Mouse (Mus musculus) urinary bladder, postnatal 4 days (tissue): ENCODE results near the gene Kansl1l.
"Not testable (repeated sequence)": the region's sequence is repeated elsewhere in the genome, so short reads cannot be mapped to it uniquely, and the experiment has no call there.

Experiments
- DNase-seq, 2 experiments: peaks; one replicate each; pipeline ENCODE4 v3.0.0; 2021 to 2022; ENCODE audit warnings: low spot score in 2 of 2

Gene Kansl1l

GRCm38 (mm10) chr1:66700149-66700692, 117.1 kb downstream of the Kansl1l start:
- DNase-seq, result no peak

DNA sequence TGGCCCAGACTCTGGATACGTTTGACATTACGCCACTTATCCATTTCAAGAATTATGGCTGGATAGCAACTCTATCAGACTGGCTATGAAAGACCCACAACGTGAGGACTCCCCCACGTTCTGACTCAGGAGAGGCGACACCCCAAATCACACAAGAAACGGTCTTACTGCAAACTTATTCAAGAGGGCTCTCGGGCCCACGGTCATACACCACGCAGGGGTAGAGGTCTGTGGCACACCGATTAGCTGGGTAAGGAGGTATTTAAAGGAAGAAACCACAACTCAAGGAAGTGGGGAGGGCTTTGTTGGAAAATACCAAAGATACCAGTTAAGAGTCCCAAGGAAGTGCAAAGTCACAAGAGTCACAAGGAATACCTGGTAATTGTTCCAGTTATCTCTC, 117.7 kb downstream of the Kansl1l start:
- not testable (repeated sequence) for DNase-seq

DNA sequence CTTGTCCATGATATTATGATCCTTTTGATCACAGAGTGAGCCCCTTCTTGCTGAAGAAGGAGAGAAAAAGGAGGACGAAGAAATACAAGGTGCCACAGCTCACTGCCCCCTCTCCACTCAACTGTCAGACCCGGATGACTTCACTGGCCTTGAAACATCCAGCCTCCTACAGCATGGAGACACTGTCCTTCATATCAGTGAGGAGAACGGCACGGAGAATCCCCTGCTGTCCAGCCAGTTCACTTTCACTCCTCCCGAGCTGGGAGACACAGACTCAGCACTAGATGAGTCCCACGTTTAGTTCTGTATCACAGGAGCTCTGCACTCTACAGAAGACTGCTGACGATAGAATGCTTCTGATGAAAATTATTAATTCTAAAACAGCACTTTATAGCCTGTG, 122.1 kb downstream of the Kansl1l start:
- DNase-seq, result no peak

DNA sequence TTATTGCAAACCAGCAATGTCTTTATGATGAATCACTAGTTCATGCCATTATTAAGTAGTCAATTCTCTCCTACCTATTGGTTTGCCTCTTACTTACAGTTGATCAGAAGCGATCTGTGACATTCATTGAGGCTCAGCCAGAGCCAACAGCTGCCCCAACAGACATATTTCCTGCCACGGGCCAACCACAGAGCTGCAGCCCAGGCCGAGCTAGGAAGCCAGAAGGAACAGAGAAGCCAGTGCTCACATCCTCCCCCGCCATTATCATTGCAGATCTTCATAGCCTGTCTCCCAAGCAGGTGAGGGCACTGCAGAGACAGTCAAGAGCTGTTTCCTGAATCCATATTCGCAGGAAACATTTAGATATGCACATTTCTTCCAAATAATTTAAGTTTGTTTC, 123.1 kb downstream of the Kansl1l start:
- no peak for DNase-seq

GRCm38 (mm10) chr1:66692780-66693392, 124.5 kb downstream of the Kansl1l start:
- DNase-seq, result no peak

- DNase-seq, result no peak
Measured at GRCm38 (mm10) chr1:66692308-66692707, 125.1 kb downstream of the Kansl1l start.

DNA sequence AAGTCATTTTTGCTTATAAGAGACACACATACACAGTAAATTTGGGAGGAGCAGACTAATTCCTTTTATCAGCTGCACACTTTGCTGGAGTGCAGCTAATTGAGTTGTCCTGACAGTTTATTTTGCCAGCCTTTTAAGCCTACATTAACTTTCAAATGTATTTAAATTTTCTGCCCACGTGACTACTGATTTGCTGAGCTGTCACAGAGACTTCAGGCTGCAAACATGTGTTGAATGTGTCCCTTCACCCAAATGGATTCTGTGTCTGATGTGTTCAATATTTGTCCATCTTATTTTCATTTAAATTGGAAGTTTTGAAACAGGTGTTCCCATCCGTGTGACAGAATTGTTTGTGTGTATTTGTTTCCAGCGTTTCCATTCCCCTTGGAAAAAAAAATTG, 125.6 kb downstream of the Kansl1l start:
- no peak for DNase-seq

DNA sequence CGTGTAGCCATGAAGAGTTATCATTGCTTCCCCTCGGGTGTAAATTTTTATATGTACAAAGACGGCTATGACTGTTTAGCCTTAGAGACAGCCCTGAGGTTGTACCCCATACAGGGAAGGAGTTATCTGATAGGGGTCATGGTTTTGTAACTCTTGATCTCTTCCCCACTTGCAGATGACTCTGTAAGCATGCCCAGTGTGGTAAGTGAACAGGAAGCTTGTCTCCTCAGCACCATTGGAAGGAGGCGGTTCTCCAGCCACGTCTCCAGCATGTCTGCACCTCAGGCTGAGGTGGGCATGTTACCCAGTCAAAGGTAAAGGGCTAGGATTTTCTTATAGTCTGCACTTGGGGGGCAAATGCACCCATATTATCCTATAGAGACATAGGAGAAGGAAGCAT, 134.4 kb downstream of the Kansl1l start:
- DNase-seq, result no peak

DNA sequence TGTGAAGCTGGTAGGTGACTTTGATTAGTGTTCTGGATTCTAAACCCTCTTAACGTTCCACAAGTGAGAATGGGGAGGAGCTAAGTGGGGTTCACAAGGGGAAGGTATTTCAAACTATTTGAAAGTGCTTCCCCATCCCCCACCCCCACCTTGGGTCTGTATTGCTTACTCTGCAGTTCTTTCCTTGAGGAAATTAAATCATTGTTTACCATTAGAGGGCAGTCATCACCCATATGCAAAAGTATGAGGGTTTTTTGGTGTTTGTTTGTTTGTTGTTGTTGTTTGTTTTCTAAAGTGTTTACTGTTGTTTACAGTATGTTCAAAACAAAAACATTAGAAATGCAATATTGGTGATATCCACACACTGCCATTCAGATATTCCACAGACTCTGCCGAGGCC, 138.7 kb downstream of the Kansl1l start:
- no peak for DNase-seq

DNA sequence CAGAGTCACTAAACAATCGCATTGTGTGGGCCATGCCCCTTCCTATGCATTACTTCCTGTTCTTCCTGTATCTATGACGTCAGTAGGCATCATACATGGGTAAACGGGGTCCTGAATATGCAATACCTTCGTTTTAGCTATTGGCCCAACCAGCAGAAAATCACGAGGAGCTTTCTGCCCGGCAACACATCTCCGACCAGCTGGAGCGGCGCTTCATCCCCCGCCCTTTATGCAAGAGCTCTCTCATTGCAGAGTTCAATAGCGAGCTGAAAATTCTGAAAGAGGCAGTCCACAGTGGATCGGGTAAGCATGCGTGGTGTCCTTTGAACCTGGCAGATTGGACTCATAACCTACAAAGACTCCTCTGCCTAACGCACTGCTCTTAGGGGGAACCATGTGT, 139.4 kb downstream of the Kansl1l start:
- DNase-seq, result no peak

DNA sequence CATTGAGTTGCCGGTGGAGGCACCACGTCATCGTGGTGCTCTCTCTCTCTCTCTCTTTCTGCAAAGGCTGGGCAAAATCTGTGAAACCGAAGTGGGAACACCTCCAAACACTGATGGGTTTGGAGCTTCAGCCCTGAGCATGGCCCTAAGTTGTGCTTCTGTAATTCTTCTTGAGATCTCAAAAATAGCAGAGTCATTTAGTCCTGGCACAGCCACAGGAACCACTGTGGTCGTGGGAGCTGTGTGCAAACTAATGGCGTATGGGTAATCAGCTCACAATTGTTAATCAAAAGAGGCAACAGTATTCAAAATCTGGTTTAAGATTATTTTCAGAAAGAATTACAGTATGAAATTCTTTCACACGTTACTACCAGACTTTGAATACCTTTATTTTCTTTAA, 144.6 kb downstream of the Kansl1l start:
- DNase-seq, result no peak

GRCm38 (mm10) chr1:66671475-66671874, 145.9 kb downstream of the Kansl1l start:
- DNase-seq, result no peak
